Mouse (Mus musculus) lung, adult 10 weeks (tissue): ENCODE measurements around the gene Wdr92. TPM values are rescaled to one million over a fixed set of nuclear protein-coding genes. Genes with fewer than 3 reads are reported as not detected.

Source experiments
- polyA plus RNA-seq: library from polyadenylated mRNA; stranded (reverse); fragments of 350-450 nt; fragmentation: Illumina TruSeq; extraction: RNeasy Lipid Tissue Mini Kit (QIAGEN cat#74804); gene quantifications from one replicate; pipeline ENCODE4 v1.2.3, GENCODE M21; 2014; ENCODE audit warnings: low read depth, low replicate concordance; ENCODE audit not compliant: insufficient read depth

Wdr92 gene
- 12.1 TPM for polyA plus RNA-seq

DNA sequence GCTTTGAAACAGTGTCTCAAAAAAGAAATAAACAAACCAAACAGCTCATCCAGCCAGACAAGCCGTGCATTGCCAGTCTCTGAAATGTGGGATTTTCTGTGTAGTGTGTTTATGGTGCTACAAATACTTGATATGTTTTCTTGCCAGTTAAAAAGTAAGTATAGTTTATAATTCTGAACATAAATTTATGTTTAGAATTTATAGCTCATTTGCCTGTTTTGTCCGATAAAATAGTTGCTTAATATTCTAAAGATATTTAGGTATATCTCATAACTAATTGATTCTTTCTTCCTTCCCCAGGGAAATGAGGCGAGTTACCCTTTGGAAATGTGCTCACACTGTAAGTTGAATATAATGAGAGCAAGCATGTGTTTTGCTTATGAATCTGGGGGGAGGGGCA is at the start of gene Wdr92:
Gene Wdr92, plus strand, starts transcription at position 301 of the 400 bp plus-strand sequence.

DNA sequence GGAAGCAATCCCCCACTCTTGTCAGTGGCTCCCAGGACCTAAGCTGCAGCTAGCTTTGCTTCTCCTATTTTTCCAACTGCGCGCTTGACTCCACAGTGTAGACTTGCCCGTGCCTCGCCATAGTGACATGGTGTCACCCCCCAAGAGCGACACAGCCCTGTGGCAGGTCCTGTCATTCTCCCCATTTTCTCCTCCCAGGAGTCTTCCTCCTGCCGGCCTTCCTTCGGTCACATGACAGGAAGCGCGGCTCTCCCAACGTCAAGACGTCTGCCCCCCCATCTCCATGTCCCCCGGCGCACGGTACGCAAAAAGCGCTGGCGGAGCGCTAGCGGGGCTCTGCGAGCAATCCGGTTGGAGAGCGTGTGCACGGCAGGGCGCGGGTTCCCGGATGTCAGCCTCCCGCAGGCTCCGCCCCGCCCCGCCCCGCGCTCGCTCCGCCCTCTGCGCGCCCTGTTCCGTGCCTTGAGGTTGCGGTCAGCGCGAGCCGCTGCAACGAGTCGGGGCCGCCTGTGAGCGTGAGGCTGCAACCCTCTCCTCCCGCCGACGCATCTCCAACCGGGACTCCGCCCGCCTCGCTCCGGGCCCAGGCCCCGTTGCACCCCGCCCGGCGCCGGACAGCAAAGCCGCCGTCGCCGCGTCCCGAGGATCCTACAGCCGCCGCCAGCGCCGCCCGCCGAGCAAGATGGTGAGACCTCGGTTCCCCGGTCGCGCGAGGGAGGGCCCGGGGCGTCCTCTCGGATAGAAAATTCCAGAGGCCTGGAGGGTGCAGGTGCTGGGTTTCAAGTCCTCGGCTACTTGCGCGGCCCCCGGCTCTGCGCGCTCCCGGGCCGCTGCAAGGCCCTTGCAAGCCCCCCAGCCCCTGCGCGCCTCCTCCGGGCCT is 22.8 kb upstream of the Wdr92 start, which contains the start of gene Ppp3r1:
Gene Ppp3r1, plus strand, starts transcription at position 406 of the 880 bp plus-strand sequence.

DNA sequence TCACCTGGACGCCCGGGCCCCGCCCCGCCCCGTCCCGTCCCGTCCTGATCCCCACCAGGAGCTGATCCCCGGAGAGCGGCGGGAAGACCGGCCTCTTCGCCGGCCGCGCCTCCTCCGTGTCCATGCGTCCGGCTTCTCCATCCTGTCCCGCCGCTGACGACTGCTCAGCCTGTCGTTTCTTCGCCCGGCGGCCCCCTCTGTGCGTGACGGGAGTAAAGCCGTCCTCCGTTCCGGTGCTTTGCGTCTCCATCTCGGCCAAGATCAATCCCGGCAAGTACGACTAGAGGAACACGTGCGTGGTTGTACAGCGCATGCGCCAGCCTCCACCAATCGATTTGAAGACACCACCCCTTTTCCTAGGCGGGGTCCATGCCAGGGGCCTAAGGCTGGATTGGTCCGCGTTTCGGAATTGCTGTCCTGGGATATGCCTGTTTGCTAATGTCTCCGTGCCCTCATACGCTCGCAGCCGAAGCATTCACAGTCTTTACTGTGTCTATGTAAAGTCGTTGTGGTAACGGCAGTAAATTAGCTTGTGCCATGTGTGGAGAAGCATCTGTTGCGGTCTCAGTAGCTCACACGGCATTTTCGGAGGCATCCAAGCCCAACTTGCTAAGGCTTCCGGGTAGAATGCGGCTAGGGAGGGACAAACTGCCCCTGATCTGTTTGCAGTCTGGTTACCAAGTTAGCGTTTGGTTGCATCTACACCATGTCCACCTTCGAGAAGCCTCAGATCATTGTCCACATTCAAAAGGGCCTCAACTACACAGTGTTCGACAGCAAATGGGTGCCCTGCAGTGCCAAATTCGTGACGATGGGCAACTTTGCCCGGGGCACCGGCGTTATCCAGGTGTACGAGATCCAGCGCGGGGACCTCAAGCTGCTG is 29.6 kb downstream of the Wdr92 start, which contains the start of gene Pno1:
Gene Pno1, minus strand, starts transcription at position 311 of the 883 bp plus-strand sequence.

DNA sequence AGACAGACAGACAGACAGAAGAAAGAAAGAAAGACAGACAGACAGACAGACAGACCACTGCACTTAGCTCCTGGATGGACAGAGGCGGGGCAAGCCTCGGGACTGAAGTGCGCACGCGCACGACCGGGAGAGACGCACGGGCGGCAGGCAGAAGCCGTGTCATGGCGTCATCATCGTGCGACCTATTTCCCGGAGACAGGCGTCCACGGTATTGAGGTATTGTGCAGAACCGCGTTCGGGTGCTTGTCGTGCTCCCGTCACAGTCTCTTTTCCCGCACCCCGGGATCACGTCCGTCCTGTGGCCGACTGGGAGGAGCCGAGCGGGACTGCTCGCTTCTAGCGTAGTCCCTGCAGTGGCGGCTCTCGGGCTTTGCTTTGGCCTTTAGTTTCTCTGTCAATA is 75.5 kb downstream of the Wdr92 start, which contains the start of gene C1d:
Gene C1d, plus strand, starts transcription at position 137 of the 400 bp plus-strand sequence.

Other genes starting within 250 kb of the Wdr92 start
- 0.11 TPM for gene Fbxo48, start 230.7 kb upstream of the Wdr92 start, polyA plus RNA-seq
- gene Cnrip1, start 130.5 kb upstream of the Wdr92 start, polyA plus RNA-seq, result 7.5 TPM
- gene Plek, start 129.7 kb upstream of the Wdr92 start, polyA plus RNA-seq, result 15.9 TPM
- 45.7 TPM for gene Ppp3r1, start 22.8 kb upstream of the Wdr92 start, polyA plus RNA-seq
- gene Pno1, start 29.5 kb downstream of the Wdr92 start, polyA plus RNA-seq, result 22.7 TPM
- 60.9 TPM for gene C1d, start 75.5 kb downstream of the Wdr92 start, polyA plus RNA-seq